Mouse (Mus musculus) limb, embryonic 15.5 days (tissue): ENCODE data around the gene BC035044. TPM values are rescaled to one million over a fixed set of nuclear protein-coding genes. Genes with fewer than 3 reads are reported as not detected.
"Not testable (repeated sequence)": the region's sequence is repeated elsewhere in the genome, so short reads cannot be mapped to it uniquely, and the experiment has no call there.

Experiments
- ATAC-seq: fragments of 200-750 bp; cut with Nextera tagmentation; 2 replicates; pipeline ENCODE4 v1.8.0; 2017; ENCODE audit warnings: low read depth, moderate TSS enrichment; ENCODE audit not compliant: insufficient number of reproducible peaks, low FRiP score, low TSS enrichment
- H3K27ac ChIP-seq: fragments of 300-500 bp; sonication (generic); 2 replicates; pipeline ENCODE4 v1.5.1; 2015; ENCODE audit warnings: moderate library complexity, mild to moderate bottlenecking, inconsistent platforms
- H3K27me3 ChIP-seq: fragments of 300-500 bp; sonication (generic); 2 replicates; pipeline ENCODE4 v1.6.1; 2015; ENCODE audit warnings: inconsistent platforms
- H3K36me3 ChIP-seq: fragments of 300-500 bp; sonication (generic); 2 replicates; pipeline ENCODE4 v1.6.1; 2015; ENCODE audit warnings: inconsistent platforms
- H3K4me1 ChIP-seq: fragments of 300-500 bp; sonication (generic); 2 replicates; pipeline ENCODE4 v1.6.1; 2015; ENCODE audit warnings: inconsistent platforms
- H3K4me2 ChIP-seq: fragments of 300-500 bp; sonication (generic); 2 replicates; pipeline ENCODE4 v1.6.1; 2015; ENCODE audit warnings: mild to moderate bottlenecking, inconsistent platforms
- H3K4me3 ChIP-seq: fragments of 300-500 bp; sonication (generic); 2 replicates; pipeline ENCODE4 v1.5.1; 2015; ENCODE audit warnings: mild to moderate bottlenecking, inconsistent platforms
- H3K9ac ChIP-seq: fragments of 300-500 bp; sonication (generic); 2 replicates; pipeline ENCODE4 v1.6.1; 2015; ENCODE audit warnings: inconsistent platforms
- H3K9me3 ChIP-seq: fragments of 300-500 bp; sonication (generic); 2 replicates; pipeline ENCODE4 v1.6.1; 2016; ENCODE audit warnings: inconsistent platforms
- WGBS: fragments of 180-500 bp; shearing (Covaris S2); methylation state at CpG from one replicate; pipeline ENCODE4 v1.1.7; 2015; 5-methylcytosine and 5-hydroxymethylcytosine counted together
- polyA plus RNA-seq: library from polyadenylated mRNA; unstranded; fragments of >200 nt; fragmentation: Nextera tagmentation; extraction: Ambion mirVana; gene quantifications from 2 replicates; pipeline ENCODE4 v1.2.1, GENCODE M21; 2015

BC035044 gene
- polyA plus RNA-seq = 0.19 and 0.58 TPM in 2 replicates

GRCm38 (mm10) chr6:128890948-128891355 is at the start of gene BC035044:
TSS of gene BC035044 (minus strand) at chr6:128891126.
- Histone ChIP-seq H3K27me3 (no peaks in the 10 kb centered on the region), H3K4me1 (0 out of 2 replicates have a peak, but pooled peaks cover 2% of the 10 kb centered on the region), H3K9me3 (no peaks in the 10 kb centered on the region), H3K36me3 (no peaks in the 10 kb centered on the region), H3K4me2 (no peak within 1 kb of the TSS), H3K9ac (no peak within 1 kb of the TSS), H3K4me3 (no peak within 1 kb of the TSS), H3K27ac (no peak within 1 kb of the TSS)
- no peak for ATAC-seq
- WGBS = 60% methylated on average over 2 of the region's 2 CpGs

GRCm38 (mm10) chr6:128935889-128936665 is 45.2 kb upstream of the BC035044 start:
- H3K36me3 ChIP-seq, H3K4me1 ChIP-seq, H3K9me3 ChIP-seq, H3K4me2 ChIP-seq, H3K4me3 ChIP-seq, H3K27ac ChIP-seq, ATAC-seq, H3K27me3 ChIP-seq, H3K9ac ChIP-seq: not testable (repeated sequence)
- 93% methylated on average over 5 of the region's 13 CpGs for WGBS

DNA sequence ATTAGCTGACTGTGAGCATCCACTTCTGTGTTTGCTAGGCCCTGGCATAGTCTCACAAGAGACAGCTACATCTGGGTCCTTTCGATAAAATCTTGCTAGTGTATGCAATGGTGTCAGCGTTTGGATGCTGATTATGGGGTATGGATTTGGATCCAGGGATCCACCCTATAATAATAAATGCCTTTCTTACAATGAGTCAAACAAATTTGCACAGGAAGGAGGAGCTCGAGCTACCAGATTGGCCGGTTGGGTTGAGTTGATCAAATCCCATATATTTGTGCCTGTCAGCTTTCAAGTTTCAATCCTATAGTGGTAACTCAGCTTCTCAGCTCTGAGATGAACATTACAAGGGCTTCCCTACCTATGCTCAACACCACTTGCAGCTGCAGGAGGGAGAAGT is 43.2 kb upstream of the BC035044 start, which contains the start of gene Clec2g:
Gene Clec2g (plus strand): TSS at position 301 of the 400 bp plus-strand sequence.
- not testable (repeated sequence) for H3K4me1 ChIP-seq, H3K4me3 ChIP-seq, H3K9me3 ChIP-seq, H3K9ac ChIP-seq, H3K27ac ChIP-seq, H3K27me3 ChIP-seq, H3K36me3 ChIP-seq, H3K4me2 ChIP-seq, ATAC-seq
- 86% methylated on average over 4 of the region's 4 CpGs for WGBS

DNA sequence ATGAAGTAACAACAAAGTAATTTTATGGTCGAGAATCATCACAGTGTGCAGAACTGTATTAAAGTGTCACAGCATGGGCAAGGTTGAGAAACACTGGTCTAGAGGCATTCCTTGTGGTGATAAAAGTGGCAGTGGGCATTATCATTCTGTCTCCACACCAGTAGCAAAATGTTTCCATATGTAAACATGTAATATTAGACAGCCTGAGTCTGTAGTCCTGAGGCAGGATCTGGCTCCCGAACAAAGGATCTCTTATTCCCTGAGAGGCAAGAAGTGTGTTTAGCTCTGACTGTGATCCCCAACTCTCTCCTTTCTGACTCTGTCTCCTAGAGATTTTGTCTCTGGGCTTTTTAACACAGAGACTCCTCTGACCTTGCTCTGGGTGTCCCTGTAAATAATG is 42.1 kb upstream of the BC035044 start:
- Histone ChIP-seq H3K4me1 (no peaks in the 10 kb centered on the region), H3K27me3 (no peaks in the 10 kb centered on the region), H3K9me3 (no peaks in the 10 kb centered on the region), H3K9ac (no peak overlapping the region), H3K4me2 (no peak overlapping the region), H3K36me3 (no peaks in the 10 kb centered on the region), H3K4me3 (no peak overlapping the region), H3K27ac (no peak overlapping the region)
- no peak for ATAC-seq
- WGBS = 47% methylated on average over 2 of the region's 2 CpGs

GRCm38 (mm10) chr6:128917322-128917721 is 26.4 kb upstream of the BC035044 start:
- 73% methylated on average over 2 of the region's 2 CpGs for WGBS
- H3K9me3 ChIP-seq = no peaks in the 10 kb centered on the region

GRCm38 (mm10) chr6:128913598-128914254 is 22.8 kb upstream of the BC035044 start:
- no peak overlapping the region for H3K4me3 ChIP-seq
- H3K36me3 ChIP-seq = no peaks in the 10 kb centered on the region
- no peak for ATAC-seq
- H3K9ac ChIP-seq = no peak overlapping the region
- no peak overlapping the region for H3K27ac ChIP-seq
- no peak overlapping the region for H3K4me2 ChIP-seq
- WGBS = 74% methylated on average over 2 of the region's 2 CpGs
- no peaks in the 10 kb centered on the region for H3K27me3 ChIP-seq
- no peaks in the 10 kb centered on the region for H3K4me1 ChIP-seq
- H3K9me3 ChIP-seq = no peaks in the 10 kb centered on the region

More at GRCm38 (mm10) chr6:128917322-128917721, 26.4 kb upstream of the BC035044 start:
- ATAC-seq = no peak
- Histone ChIP-seq H3K36me3 (no peaks in the 10 kb centered on the region), H3K4me2 (no peak overlapping the region), H3K27me3 (no peaks in the 10 kb centered on the region), H3K9ac (no peak overlapping the region), H3K4me3 (no peak overlapping the region), H3K4me1 (no peaks in the 10 kb centered on the region), H3K27ac (no peak overlapping the region)

GRCm38 (mm10) chr6:128900796-128901552 is 10.0 kb upstream of the BC035044 start:
- H3K27me3 ChIP-seq, H3K27ac ChIP-seq, H3K4me1 ChIP-seq, H3K36me3 ChIP-seq, H3K9me3 ChIP-seq, H3K9ac ChIP-seq, ATAC-seq, H3K4me2 ChIP-seq, H3K4me3 ChIP-seq: not testable (repeated sequence)
- 82% methylated on average over 6 of the region's 6 CpGs for WGBS

GRCm38 (mm10) chr6:128900044-128900443 is 9.1 kb upstream of the BC035044 start:
- no peaks in the 10 kb centered on the region for H3K4me1 ChIP-seq
- no peaks in the 10 kb centered on the region for H3K9me3 ChIP-seq
- no peaks in the 10 kb centered on the region for H3K27me3 ChIP-seq
- H3K27ac ChIP-seq = no peak overlapping the region
- H3K9ac ChIP-seq = no peak overlapping the region
- H3K4me2 ChIP-seq = no peak overlapping the region
- no peak overlapping the region for H3K4me3 ChIP-seq
- H3K36me3 ChIP-seq = no peaks in the 10 kb centered on the region
- ATAC-seq = no peak
- 88% methylated on average over 2 of the region's 2 CpGs for WGBS

GRCm38 (mm10) chr6:128895404-128896001 is 4.6 kb upstream of the BC035044 start:
- H3K27me3 ChIP-seq = no peaks in the 10 kb centered on the region
- H3K9me3 ChIP-seq = no peaks in the 10 kb centered on the region
- ATAC-seq = no peak
- no peak overlapping the region for H3K4me2 ChIP-seq
- no peak overlapping the region for H3K27ac ChIP-seq
- H3K36me3 ChIP-seq = no peaks in the 10 kb centered on the region
- whole genome bisulfite sequencing = 80% methylated on average over 3 of the region's 3 CpGs
- H3K4me1 ChIP-seq = no peaks in the 10 kb centered on the region
- no peak overlapping the region for H3K4me3 ChIP-seq
- H3K9ac ChIP-seq = no peak overlapping the region

- no peaks in the 10 kb centered on the region for H3K9me3 ChIP-seq
- H3K4me1 ChIP-seq = 0 out of 2 replicates have a peak, but pooled peaks cover 2% of the 10 kb centered on the region
- no peak overlapping the region for H3K27ac ChIP-seq
- H3K4me3 ChIP-seq = no peak overlapping the region
- no peaks in the 10 kb centered on the region for H3K36me3 ChIP-seq
- H3K9ac ChIP-seq = no peak overlapping the region
- no peak overlapping the region for H3K4me2 ChIP-seq
- H3K27me3 ChIP-seq = no peaks in the 10 kb centered on the region
- no peak for ATAC-seq
- WGBS = 79% methylated on average over 5 of the region's 5 CpGs
Measured at GRCm38 (mm10) chr6:128888834-128889233, 2.1 kb downstream of the BC035044 start.

DNA sequence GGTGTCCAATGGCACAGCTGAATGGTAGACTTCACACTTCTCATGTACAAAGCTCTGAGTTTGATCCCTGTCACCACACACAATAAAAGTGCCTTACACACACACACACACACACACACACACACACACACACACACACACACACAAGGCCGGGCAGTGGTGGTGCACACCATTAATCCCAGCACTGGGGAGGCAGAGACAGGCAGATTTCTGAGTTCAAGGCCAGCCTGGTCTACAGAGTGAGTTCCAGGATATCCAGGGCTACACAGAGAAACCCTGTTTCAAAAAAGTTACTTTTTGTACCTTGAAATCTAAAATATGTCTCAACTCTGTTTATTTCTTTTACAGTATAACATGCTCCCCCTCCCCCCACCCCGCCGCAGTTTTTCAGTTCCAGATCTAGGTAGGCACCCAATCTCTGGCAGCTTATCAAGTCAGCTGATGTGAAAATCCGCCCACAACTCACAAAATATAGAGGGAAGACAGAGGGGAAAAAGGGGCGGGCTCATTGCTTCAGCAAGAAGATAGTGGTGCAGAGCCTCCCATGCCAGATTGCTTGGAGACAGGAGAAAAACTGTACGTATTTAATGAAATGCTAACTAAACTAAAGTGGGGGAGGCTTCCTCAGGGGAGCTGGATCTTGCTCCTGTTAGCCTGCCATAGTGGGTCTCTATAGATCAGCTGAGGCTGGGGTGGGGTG is 3.7 kb downstream of the BC035044 start, which contains the start of gene Clec2i:
Gene Clec2i (plus strand): TSS at position 498 of the 700 bp plus-strand sequence.
- H3K27me3 ChIP-seq, H3K9me3 ChIP-seq, ATAC-seq, H3K4me2 ChIP-seq, H3K4me3 ChIP-seq, H3K36me3 ChIP-seq, H3K27ac ChIP-seq, H3K4me1 ChIP-seq, H3K9ac ChIP-seq: not testable (repeated sequence)
- WGBS = 81% methylated on average over 6 of the region's 6 CpGs
